Mouse (Mus musculus) brain, embryonic 14.5 days (tissue): Measurements from ENCODE around the gene Esyt1.

Experiments
- CTCF ChIP-seq: fragments of 200-500 bp; IDR thresholded peaks from 2 replicates; pipeline ENCODE4 v1.5.1; 2012; ENCODE audit warnings: inconsistent platforms, mild to moderate bottlenecking, moderate library complexity, borderline replicate concordance; ENCODE audit not compliant: insufficient read depth, insufficient read length; ENCODE audit errors: extremely low read depth
- POLR2A ChIP-seq: fragments of 200-500 bp; IDR thresholded peaks from 2 replicates; pipeline ENCODE4 v1.6.1; 2012; ENCODE audit warnings: mild to moderate bottlenecking, inconsistent platforms, borderline replicate concordance; ENCODE audit not compliant: poor library complexity, insufficient read depth, insufficient read length, severe bottlenecking; ENCODE audit errors: extremely low read depth

GRCm38 (mm10) chr10:128511761-128512160 is 13.9 kb downstream of the Esyt1 start:
- TF ChIP-seq CTCF, result no peak
- TF ChIP-seq POLR2A, result no peak
